Comparison of ENCODE assay signal across 8 mouse cellular contexts in the genomic region with DNA sequence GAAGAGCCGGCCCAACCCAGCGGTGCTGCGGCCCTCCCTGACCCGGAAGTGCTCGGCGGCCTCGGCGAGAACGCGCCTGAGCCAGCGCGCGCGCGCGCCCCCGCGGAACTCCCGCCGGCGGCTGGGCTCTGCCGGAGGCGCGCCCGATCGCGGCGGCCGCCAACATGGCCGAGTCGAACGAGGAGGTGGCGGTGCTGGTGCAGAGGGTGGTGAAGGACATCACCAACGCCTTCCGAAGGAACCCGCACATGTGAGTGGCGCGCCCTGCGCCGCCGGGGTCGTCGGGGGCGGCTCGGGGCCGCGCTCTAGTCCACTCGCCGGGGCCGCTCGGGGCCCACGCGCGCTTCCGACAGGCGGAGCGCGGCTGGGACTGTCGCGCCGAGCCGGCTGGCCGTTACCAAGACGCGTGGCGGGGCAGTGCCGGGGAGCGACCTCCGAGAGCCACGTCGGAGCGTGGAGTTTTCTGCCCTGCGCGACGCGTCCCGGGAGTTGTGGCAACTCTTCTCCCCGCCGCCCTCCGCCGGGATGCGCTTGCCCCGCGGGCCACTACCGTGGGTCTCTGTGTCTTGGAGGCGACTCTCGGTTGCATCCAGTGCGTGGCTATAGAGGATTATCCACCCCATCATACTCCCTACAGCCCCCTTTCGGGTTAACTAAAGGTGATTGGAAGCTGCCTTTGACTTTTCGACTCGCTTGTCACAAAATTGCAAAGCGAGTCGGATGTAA. TPM values are rescaled to one million over a fixed set of nuclear protein-coding genes. Genes with fewer than 3 reads are reported as not detected.
DNase-seq lines count a peak whose midpoint lies in the region; ATAC-seq and TF ChIP-seq lines count a peak whose summit lies in the region.

A gene (plus strand): TSS at position 134 of the 726 bp plus-strand sequence.

- 0 out of 2 replicates have a peak, but pooled peaks cover 4% of the 10 kb centered on the region for H3K36me3 ChIP-seq in hindbrain, embryonic 10.5 days
- H3K36me3 ChIP-seq in lung, postnatal 0 days (ENCODE audit: insufficient read depth, low read length): no peaks in the 10 kb centered on the region

- H3K4me2 ChIP-seq in lung, postnatal 0 days (replicated peaks; ENCODE audit: low read depth, low read length): peak within 1 kb of the TSS; percentile 73

- H3K27ac ChIP-seq in hindbrain, embryonic 10.5 days: peak within 1 kb of the TSS; percentile 99
- H3K27ac ChIP-seq in lung, postnatal 0 days (ENCODE audit: low read length): peak within 1 kb of the TSS; percentile 88

- peak; percentile 98 for ATAC-seq in lung, postnatal 0 days

- no peak for TF ChIP-seq CTCF in lung, postnatal 0 days (IDR thresholded peaks at IDR 0.05)

- no peak for TF ChIP-seq EP300 in lung, postnatal 0 days (IDR thresholded peaks at IDR 0.05)

- WGBS in hindbrain, embryonic 10.5 days: under 1% methylated on average over 93 of the region's 93 CpGs
- WGBS in lung, postnatal 0 days: under 1% methylated on average over 79 of the region's 93 CpGs

- peak within 1 kb of the TSS; percentile 87 for H3K4me3 ChIP-seq in hindbrain, embryonic 10.5 days
- peak within 1 kb of the TSS; percentile 86 for H3K4me3 ChIP-seq in lung, postnatal 0 days (ENCODE audit: low read depth, low read length)

- H3K9ac ChIP-seq in lung, postnatal 0 days (replicated peaks; ENCODE audit: low read depth): peak within 1 kb of the TSS; percentile 80

- DNase-seq in Muller cell, postnatal 12 days (ENCODE audit: inconsistent ontology term): peak; percentile 92
- DNase-seq in cerebellum, adult 8-10 months: peak; percentile 91
- peak; percentile 89 for DNase-seq in forelimb bud, embryonic 11.5 days (ENCODE audit: low read depth, low spot score)
- DNase-seq in hindbrain, embryonic 10.5 days (ENCODE audit: low spot score): peak; percentile 92
- peak; percentile 88 to 93 for DNase-seq in layer of hippocampus, postnatal 10 days (ENCODE audit: low spot score in 2 of 2)
- DNase-seq in lung, postnatal 0 days (ENCODE audit: low spot score): peak; percentile 91
- DNase-seq in ovary, postnatal 10 days (ENCODE audit: low spot score): peak; percentile 92
- peak; percentile 87 for DNase-seq in thymus, postnatal 0 days (ENCODE audit: low spot score)

- no peaks in the 10 kb centered on the region for H3K27me3 ChIP-seq in hindbrain, embryonic 10.5 days (ENCODE audit: insufficient read depth, poor library complexity, severe bottlenecking)
- no peaks in the 10 kb centered on the region for H3K27me3 ChIP-seq in lung, postnatal 0 days (replicated peaks; ENCODE audit: insufficient read depth, low read length)

- no peaks in the 10 kb centered on the region for H3K9me3 ChIP-seq in hindbrain, embryonic 10.5 days
- H3K9me3 ChIP-seq in lung, postnatal 0 days (ENCODE audit: low read length): no peaks in the 10 kb centered on the region

- peaks cover 17% of the 10 kb centered on the region for H3K4me1 ChIP-seq in hindbrain, embryonic 10.5 days (replicated peaks)
- H3K4me1 ChIP-seq in lung, postnatal 0 days (ENCODE audit: insufficient read depth, low read depth, low read length): no peaks in the 10 kb centered on the region

RNA-seq across cellular contexts. Expression of the gene that starts here (rescaled TPM):
- polyA plus RNA-seq in hindbrain, embryonic 10.5 days (2016; fragmentation: Nextera tagmentation; extraction: Ambion mirVana): 7.2 and 7.5 TPM in 2 replicates
- total RNA-seq in layer of hippocampus, postnatal 10 days (2021): 10 to 100 TPM; 41.9 to 47.8 TPM
- polyA plus RNA-seq in lung, postnatal 0 days (2015; fragmentation: Nextera tagmentation; extraction: Ambion mirVana): 6.5 and 7.6 TPM in 2 replicates
- polyA plus RNA-seq in thymus, postnatal 0 days (2015; fragmentation: Nextera tagmentation; extraction: Ambion mirVana): 4.2 and 5.9 TPM in 2 replicates

Comparison
In these comparisons a context has a peak if more than half of its experiments do, and no peak if none do; other contexts are left out.
1. Peak in every context shown above with its lines: DNase-seq, ATAC-seq, H3K4me3 ChIP-seq and H3K27ac ChIP-seq.